Comparison of ENCODE assay signal across 25 mouse cellular contexts in the genomic region with DNA sequence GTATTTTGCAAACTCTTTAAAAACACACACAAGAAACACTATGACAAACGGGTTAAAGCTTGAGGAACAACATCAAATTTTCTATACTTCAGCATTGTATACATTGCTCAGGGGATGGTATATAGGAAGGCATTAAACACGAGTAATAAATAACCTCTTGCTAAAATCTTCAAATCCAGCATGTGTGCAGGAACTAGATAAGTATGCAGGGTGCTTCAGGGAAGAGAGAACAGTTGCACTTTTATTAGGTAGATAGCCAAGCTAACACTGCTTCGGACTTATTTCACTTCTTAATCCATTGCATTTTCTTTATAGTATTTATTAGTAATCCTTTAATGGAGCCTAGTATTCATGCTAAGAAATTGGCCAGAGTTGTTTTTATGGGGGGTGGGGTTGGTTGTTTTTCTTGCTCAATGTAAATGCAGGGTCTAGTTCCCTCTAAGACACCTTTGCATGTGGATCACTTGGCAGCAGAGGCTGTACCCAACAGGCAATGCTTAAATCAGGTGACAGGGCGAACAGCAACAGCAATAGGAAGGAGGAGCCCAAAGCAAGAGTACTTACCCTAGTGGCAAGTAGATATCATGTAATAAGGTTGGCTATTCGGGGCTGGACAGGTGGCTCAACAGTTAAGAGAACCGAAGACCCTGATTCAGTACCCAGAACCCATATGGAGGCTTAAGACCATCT.
"Had no signal": no experiment of that assay in that cellular context is flagged by ENCODE, and none has a peak within 500 bp of the region (broad histone marks: within the 10 kb centered on the region; RNA-seq: fewer than 3 reads in every experiment).

No protein-coding gene starts in this region.

- H3K27ac ChIP-seq: heart, adult 2 months; heart, embryonic 13.5 days; heart, embryonic 15.5 days; hindbrain, embryonic 13.5 days; hindbrain, embryonic 15.5 days; hindbrain, postnatal 0 days; kidney, embryonic 15.5 days; kidney, postnatal 0 days; limb, embryonic 13.5 days; limb, embryonic 15.5 days; liver, embryonic 14.5 days had no signal

- H3K9me3 ChIP-seq: heart, embryonic 13.5 days; heart, embryonic 15.5 days; hindbrain, embryonic 13.5 days; hindbrain, embryonic 15.5 days; kidney, embryonic 15.5 days; limb, embryonic 13.5 days; limb, embryonic 15.5 days had no signal

- H3K4me3 ChIP-seq: heart, adult 2 months; heart, embryonic 13.5 days; heart, embryonic 15.5 days; hindbrain, embryonic 13.5 days; hindbrain, embryonic 15.5 days; kidney, embryonic 15.5 days; limb, embryonic 13.5 days; limb, embryonic 15.5 days had no signal

- H3K36me3 ChIP-seq: heart, embryonic 15.5 days; hindbrain, embryonic 13.5 days; hindbrain, embryonic 15.5 days; kidney, embryonic 15.5 days; limb, embryonic 13.5 days; limb, embryonic 15.5 days had no signal

- H3K27me3 ChIP-seq: heart, embryonic 13.5 days; heart, embryonic 15.5 days; hindbrain, embryonic 13.5 days; hindbrain, embryonic 15.5 days; kidney, embryonic 15.5 days; limb, embryonic 13.5 days; limb, embryonic 15.5 days had no signal

- H3K4me2 ChIP-seq: heart, embryonic 11.5 days; heart, embryonic 13.5 days; heart, embryonic 15.5 days; hindbrain, embryonic 13.5 days; hindbrain, embryonic 15.5 days; kidney, embryonic 15.5 days; limb, embryonic 13.5 days; limb, embryonic 15.5 days had no signal

- H3K9ac ChIP-seq: heart, embryonic 13.5 days; heart, embryonic 15.5 days; hindbrain, embryonic 13.5 days; hindbrain, embryonic 15.5 days; kidney, embryonic 15.5 days; limb, embryonic 13.5 days; limb, embryonic 15.5 days; liver, embryonic 14.5 days had no signal

- DNase-seq: gastrocnemius, postnatal 14 days; gastrocnemius, postnatal 36 days; heart, adult 2 months; heart, postnatal 14 days; heart, postnatal 36 days; kidney, adult 11 months; kidney, adult 2 months; kidney, adult 9 months; kidney, postnatal 14 days; kidney, postnatal 4 days; layer of hippocampus, adult 9-11 months; layer of hippocampus, postnatal 36 days; left cerebral cortex, postnatal 4 days had no signal

- ATAC-seq: hindbrain, postnatal 0 days; intestine, embryonic 16.5 days had no signal
